Mouse (Mus musculus): Measurements from ENCODE around the gene Tmppe.
A peak's percentile ranks its signal among the peaks of the same experiment; 100 is the strongest.

Gene Tmppe

DNA sequence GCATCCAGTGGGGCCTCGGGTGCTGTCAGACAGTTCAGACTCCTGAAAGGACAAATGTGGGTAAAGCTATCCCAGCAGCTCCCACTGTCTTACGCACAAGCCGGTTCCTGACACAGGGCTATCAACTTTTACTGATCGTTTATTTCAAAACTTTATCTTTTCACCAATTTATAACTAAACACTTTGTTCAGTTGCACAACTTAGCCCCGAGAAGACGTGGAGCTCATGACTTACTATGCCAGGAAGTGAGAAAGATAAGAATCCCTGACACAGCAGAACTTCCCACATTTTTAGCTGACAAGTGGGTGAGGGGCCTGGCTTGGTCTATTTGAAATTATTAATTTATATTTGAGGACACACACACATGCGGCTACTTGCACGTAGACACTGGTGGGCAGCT is 6.2 kb upstream of the Tmppe start:
- DNase-seq (ENCODE audit: low read depth, low spot score), result no peak

DNA sequence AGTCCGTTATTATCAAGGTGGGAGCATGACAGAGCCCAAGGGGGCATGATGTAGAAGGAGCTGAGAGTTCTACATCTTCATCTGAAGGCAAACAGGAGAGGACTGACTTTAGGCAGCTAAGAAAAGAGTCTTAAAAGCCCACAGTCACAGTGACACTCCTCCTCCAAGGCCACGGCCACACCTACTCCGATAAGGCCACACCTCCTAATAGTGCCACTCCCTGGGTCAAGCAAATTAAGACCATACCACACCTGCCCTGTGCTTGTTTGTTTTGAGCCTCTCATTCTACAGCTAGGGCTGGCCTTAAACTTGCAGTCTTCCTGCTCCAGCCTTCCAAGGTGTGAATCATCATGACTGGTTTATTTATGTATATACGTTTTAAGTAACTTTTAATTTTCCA is 5.6 kb upstream of the Tmppe start:
- peak; percentile 87 for DNase-seq (ENCODE audit: low read depth, low spot score)

DNA sequence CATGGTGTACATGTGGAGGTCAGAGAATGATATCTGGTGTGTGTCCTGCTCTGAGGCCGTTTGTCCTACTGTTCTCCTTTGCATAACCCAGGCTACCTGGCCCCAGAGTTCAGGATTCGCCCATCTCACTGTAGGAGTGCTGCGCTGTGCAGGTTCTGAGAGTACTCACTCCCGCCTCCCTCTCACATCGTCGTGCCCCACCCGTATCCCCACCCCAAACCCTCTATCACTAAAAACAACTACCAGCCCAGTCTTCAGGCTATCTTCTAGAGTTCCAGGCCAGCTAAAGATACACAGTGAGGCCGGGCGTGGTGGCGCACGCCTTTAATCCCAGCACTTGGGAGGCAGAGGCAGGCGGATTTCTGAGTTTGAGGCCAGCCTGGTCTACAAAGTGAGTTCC is 1.2 kb upstream of the Tmppe start:
- peak; percentile 57 for DNase-seq (ENCODE audit: low read depth, low spot score)

GRCm38 (mm10) chr9:114400588-114400948 is 337 bp upstream of the Tmppe start:
- DNase-seq (ENCODE audit: low read depth, low spot score), result no peak

DNA sequence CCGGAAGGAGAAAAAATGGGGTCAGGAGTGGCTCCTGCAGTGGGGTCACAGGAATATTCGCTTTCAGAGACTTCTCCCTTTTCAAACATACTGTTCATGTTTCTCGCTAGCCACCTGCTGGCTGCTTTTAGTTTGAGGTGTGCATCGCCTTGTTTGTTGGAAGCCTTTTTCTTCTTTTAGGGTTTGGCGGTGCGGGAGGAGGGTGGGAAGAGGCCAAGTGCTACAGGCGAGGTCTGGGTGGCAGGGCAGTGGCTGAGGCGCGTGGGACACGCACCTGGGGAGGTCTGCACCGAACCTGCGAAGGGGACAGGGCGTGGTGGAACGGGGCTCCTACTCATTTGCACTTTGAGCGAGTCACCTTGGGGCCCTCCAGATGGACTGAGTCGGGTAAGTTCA is 778 bp downstream of the Tmppe start:
- peak; percentile 82 for DNase-seq (ENCODE audit: low read depth, low spot score)

- no peak for DNase-seq (ENCODE audit: low read depth, low spot score)
Observed at GRCm38 (mm10) chr9:114407676-114408075, 6.8 kb downstream of the Tmppe start.

GRCm38 (mm10) chr9:114410313-114410862 is 9.5 kb downstream of the Tmppe start:
- no peak for DNase-seq (ENCODE audit: low read depth, low spot score)

- no peak for DNase-seq (ENCODE audit: low read depth, low spot score)
Observed at GRCm38 (mm10) chr9:114411295-114411694, 10.4 kb downstream of the Tmppe start.

GRCm38 (mm10) chr9:114412406-114412805 is 11.5 kb downstream of the Tmppe start:
- no peak for DNase-seq (ENCODE audit: low read depth, low spot score)

DNA sequence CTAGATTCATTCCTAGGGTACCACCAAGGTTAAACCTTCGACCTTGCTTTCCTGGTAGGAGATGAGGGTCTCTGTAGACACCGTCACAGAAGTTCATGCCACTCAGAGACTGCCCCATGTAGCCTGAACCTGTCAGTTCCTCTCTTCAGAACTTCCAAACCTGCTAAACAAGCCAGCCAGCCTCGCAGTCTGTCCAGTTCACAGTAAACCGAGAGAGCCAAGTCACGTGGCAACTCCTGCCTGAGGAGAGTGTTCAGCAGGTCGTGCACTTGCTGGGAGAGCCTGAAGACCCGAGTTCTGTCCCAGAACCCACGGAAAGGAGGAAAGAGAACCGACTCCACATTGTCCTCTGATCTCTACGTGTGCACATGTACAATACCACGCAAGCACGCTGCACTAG is 13.0 kb downstream of the Tmppe start:
- no peak for DNase-seq (ENCODE audit: low read depth, low spot score)

DNA sequence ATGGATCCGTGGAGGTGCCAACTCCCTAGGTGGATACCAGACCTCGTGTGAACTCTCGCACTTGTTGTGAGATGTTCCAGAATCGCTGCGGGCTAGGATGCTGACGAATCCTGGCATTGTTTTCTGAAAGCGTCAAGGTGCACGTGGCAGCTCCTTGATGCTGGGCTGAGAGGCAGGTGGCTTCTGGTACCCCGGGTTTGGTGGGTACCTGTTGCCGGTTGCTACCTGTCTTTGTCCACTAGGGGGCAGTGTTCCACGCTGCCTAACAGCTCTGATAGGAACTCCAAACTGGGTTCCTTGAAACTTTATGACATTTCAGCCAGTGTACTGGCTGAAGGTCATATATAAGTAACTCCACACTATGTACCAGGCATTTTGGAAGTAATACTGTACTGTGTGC is 14.8 kb downstream of the Tmppe start:
- DNase-seq (ENCODE audit: low read depth, low spot score), result no peak

GRCm38 (mm10) chr9:114416646-114417517 is 16.0 kb downstream of the Tmppe start:
- DNase-seq (ENCODE audit: low read depth, low spot score), result no peak

DNA sequence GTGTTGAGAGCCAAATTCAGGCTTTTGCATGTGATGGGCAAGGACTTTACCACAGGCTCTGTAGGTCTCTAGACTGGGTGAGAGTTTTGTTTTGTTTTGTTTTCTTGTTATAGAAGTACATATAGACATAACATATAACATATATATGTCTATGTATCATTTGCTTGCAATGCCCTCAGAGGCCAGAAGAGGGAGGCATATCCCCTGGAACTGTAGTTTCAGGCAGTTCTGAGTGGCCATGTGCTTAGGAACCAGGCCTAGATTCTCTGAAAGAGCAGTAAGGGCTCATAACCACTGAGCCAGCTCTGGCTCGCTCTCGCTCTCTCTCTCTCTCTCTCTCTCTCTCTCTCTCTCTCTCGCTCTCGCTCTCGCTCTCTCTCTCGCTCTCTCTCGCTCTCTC is 17.3 kb downstream of the Tmppe start:
- DNase-seq (ENCODE audit: low read depth, low spot score), result peak; percentile 64

- peak; percentile 36 for DNase-seq (ENCODE audit: low read depth, low spot score)
Observed at GRCm38 (mm10) chr9:114420443-114420842, 19.5 kb downstream of the Tmppe start.

DNA sequence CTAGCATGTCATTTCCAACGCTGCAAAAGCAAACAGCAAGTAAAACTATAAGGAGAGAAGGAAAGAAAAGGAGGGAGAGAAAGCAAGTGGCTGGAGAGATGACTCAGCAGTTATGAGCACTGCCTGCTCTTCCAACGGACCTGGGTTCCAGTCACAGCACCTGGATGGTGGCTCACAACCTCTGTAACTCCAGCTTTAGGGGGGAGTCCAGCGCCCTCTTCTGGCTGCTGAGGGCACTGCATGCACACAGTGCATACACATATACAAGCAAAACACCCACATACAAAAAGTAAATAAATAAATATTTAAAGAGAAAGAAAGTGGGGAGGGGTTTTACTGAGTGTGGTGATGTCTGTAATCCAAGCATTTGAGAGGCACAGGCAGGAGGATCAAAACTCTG is 20.1 kb downstream of the Tmppe start:
- no peak for DNase-seq (ENCODE audit: low read depth, low spot score)

GRCm38 (mm10) chr9:114421797-114422196 is 20.9 kb downstream of the Tmppe start:
- no peak for DNase-seq (ENCODE audit: low read depth, low spot score)

- no peak for DNase-seq (ENCODE audit: low read depth, low spot score)
Observed at GRCm38 (mm10) chr9:114425576-114425975, 24.7 kb downstream of the Tmppe start.

GRCm38 (mm10) chr9:114426201-114426600 is 25.3 kb downstream of the Tmppe start:
- DNase-seq (ENCODE audit: low read depth, low spot score), result no peak

GRCm38 (mm10) chr9:114427425-114427824 is 26.5 kb downstream of the Tmppe start:
- DNase-seq (ENCODE audit: low read depth, low spot score), result no peak

DNA sequence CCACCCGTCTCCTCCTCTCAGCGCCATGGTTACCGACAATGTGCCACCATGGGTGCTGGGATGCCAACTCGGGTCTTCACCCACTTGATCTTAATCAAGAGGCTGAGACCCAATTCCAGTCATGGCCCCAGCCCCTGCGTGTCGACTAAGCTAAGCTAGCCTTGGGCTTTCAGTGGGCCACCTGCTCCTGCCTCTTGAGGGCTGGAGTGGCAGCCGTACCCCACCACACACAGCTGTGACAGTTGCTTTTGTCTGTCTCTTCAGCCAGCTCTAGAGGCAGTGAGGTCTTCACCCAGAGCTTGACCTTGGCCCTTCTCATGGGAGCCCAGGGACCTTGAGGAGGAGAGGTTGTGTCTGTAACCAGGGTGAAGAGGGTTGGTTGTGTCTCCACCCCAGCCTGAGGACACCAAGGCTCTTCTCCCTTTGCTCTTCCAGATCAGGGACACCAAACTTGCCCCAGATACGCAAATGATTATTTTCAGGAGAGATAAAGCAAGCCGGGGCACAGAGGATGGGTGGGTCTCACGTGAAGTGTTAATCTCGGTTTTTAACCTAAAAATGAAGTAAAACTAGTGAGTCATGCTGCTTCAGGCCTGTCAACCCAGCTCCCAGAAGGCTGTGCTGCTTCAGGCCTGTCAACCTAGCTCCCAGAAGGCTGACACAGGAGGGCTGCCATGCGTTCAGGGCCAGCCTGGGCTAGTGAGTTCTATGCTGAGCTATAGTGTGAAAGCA is 27.4 kb downstream of the Tmppe start:
- DNase-seq (ENCODE audit: low read depth, low spot score), result no peak

DNA sequence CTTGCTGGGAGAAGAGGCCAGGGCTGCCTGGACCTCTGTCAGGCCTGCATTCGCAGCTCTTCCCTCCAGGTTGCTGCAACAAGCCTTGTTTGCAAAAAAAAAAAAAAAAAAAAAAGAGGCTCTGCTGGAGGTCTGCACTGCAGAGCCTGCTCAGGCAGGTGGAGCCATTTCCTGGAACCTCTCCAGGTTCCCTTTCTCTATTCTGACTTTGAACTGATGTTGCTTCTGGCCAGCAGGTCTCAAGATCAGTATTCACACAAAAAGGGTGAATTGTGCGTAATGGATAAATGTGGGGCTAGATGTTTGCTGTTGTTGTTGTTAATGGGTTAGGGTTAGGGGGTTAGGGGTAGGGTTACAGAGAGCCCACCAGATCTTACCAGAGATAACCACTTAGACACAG is 34.8 kb downstream of the Tmppe start:
- DNase-seq (ENCODE audit: low read depth, low spot score), result peak; percentile 34

DNA sequence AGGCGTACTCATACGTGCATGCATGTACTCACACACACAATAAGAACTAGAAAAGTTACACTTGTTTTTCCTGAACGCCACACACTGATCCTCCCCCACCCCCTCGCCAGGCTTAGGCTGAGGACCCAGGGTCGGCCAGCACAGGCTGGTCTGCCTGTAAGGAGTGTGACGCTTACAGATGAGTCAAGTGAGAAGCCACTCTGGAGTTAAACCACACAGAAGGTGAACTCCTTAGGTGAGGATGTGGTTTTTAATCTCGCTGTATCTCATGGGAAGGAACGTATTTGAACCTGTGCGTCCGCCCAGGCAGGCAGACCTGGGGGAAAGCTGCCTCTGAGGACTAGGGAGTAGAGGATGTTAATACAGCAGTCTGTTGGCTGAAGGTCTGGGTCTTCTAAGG is 39.6 kb downstream of the Tmppe start:
- no peak for DNase-seq (ENCODE audit: low read depth, low spot score)

GRCm38 (mm10) chr9:114442225-114442624 is 41.3 kb downstream of the Tmppe start:
- no peak for DNase-seq (ENCODE audit: low read depth, low spot score)
